Mouse (Mus musculus) stomach, embryonic 16.5 days (tissue): ENCODE results near the gene Selenoi. TPM values are rescaled to one million over a fixed set of nuclear protein-coding genes. Genes with fewer than 3 reads are reported as not detected.

Experiments used
- ATAC-seq: fragments of 200-750 bp; cut with Nextera tagmentation; 2 replicates; pipeline ENCODE4 v1.8.0; 2017; ENCODE audit warnings: moderate number of reproducible peaks, moderate TSS enrichment; ENCODE audit not compliant: insufficient read depth, low FRiP score
- H3K27ac ChIP-seq: fragments of 300-500 bp; sonication (generic); 2 replicates; pipeline ENCODE4 v1.5.1; 2014; ENCODE audit warnings: low read length
- H3K27me3 ChIP-seq: fragments of 300-500 bp; sonication (generic); 2 replicates; pipeline ENCODE4 v1.6.1; 2014; ENCODE audit warnings: low read length, control low read depth, mixed read lengths; ENCODE audit not compliant: control insufficient read depth, insufficient read depth
- H3K36me3 ChIP-seq: fragments of 300-500 bp; sonication (generic); 2 replicates; pipeline ENCODE4 v1.6.1; 2014; ENCODE audit warnings: low read length; ENCODE audit not compliant: control insufficient read depth, insufficient read depth
- H3K4me1 ChIP-seq: fragments of 300-500 bp; sonication (generic); 2 replicates; pipeline ENCODE4 v1.6.1; 2014; ENCODE audit warnings: low read length, control low read depth, mixed read lengths; ENCODE audit not compliant: control insufficient read depth, insufficient read depth
- H3K4me2 ChIP-seq: fragments of 300-500 bp; sonication (generic); 2 replicates; pipeline ENCODE4 v1.6.1; 2014; ENCODE audit warnings: low read depth, low read length, mixed read lengths
- H3K4me3 ChIP-seq: fragments of 300-500 bp; sonication (generic); replicated peaks from 2 replicates; pipeline ENCODE4 v1.5.1; 2014; ENCODE audit warnings: mild to moderate bottlenecking, low read length
- H3K9ac ChIP-seq: fragments of 300-500 bp; sonication (generic); 2 replicates; pipeline ENCODE4 v1.6.1; 2014; ENCODE audit warnings: low read length
- H3K9me3 ChIP-seq: fragments of 300-500 bp; sonication (generic); replicated peaks from 2 replicates; pipeline ENCODE4 v1.6.1; 2016; ENCODE audit warnings: low read length, control low read depth; ENCODE audit not compliant: control insufficient read depth
- WGBS: fragments of 180-500 bp; shearing (Covaris S2); extraction: QIAGEN DNeasy Blood & Tissue Kit; methylation state at CpG from one replicate; pipeline ENCODE4 v1.1.7; 2014; 5-methylcytosine and 5-hydroxymethylcytosine counted together
- polyA plus RNA-seq: library from polyadenylated mRNA; unstranded; fragments of >200 nt; fragmentation: Nextera tagmentation; extraction: Ambion mirVana; gene quantifications from 2 replicates; pipeline ENCODE4 v1.2.1, GENCODE M21; 2015

Gene Selenoi
- polyA plus RNA-seq, 1 experiment from 2014 or later: 21.4 TPM

DNA sequence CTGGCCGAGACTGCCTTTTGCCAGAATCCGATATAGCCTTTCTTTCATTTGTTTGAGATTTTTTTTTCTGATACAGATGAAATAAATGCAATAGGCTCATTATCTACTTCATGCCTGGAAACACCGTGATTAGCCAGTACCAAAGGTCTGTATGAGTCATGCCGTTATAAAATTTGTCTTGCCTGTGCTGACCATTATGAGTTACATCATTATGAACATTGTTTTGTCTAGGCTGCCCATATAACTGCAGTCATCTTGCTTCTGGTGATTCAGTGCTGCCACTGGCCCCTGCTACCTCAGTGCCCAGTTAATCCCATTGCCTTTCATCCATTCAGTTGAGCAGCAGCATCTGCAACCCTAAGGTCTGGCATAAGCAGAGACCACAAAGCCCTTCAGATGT, 47.1 kb downstream of the Selenoi start:
- H3K4me3 ChIP-seq: no peak overlapping the region
- no peak overlapping the region for H3K27ac ChIP-seq
- ATAC-seq: peak; percentile 53; the same call in 1 of the 2 replicates
- H3K36me3 ChIP-seq: no peaks in the 10 kb centered on the region
- WGBS: 71% methylated on average over 4 of the region's 4 CpGs
- no peaks in the 10 kb centered on the region for H3K9me3 ChIP-seq
- H3K4me1 ChIP-seq: peaks cover 5% of the 10 kb centered on the region; the same call in 1 of the 2 replicates
- no peak overlapping the region for H3K9ac ChIP-seq
- no peak overlapping the region for H3K4me2 ChIP-seq
- no peaks in the 10 kb centered on the region for H3K27me3 ChIP-seq

DNA sequence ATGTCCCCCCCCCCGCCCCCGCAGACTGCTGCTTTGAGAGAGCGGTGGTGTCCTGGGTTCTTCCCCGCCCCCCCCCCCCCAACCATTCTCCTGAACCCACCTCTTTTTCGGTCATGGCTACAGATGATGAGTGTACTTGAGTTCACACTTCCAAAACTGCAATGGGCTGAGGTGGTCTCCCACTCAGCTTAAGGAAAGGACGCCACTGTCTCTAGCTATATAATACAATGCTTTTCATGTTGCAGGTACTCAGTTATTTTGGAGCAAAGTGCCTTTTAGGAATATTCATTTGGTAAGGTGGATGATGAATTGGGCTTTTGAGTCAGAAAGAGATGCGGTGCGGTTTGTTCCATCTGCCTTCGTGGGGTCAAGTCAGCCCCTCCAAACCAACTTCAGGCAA, 48.5 kb downstream of the Selenoi start:
- Histone ChIP-seq H3K4me2 (peak overlapping the region; percentile 56), H3K4me3 (peak overlapping the region; percentile 38), H3K4me1 (peaks cover 5% of the 10 kb centered on the region; the same call in 1 of the 2 replicates), H3K27me3 (no peaks in the 10 kb centered on the region), H3K9ac (0 out of 2 replicates have a peak overlapping the region, but pooled peaks have one; percentile 9), H3K27ac (no peak overlapping the region), H3K36me3 (no peaks in the 10 kb centered on the region), H3K9me3 (no peaks in the 10 kb centered on the region; the same call in 1 of the 2 replicates)
- 39% methylated on average over 9 of the region's 9 CpGs for WGBS
- ATAC-seq: no peak

DNA sequence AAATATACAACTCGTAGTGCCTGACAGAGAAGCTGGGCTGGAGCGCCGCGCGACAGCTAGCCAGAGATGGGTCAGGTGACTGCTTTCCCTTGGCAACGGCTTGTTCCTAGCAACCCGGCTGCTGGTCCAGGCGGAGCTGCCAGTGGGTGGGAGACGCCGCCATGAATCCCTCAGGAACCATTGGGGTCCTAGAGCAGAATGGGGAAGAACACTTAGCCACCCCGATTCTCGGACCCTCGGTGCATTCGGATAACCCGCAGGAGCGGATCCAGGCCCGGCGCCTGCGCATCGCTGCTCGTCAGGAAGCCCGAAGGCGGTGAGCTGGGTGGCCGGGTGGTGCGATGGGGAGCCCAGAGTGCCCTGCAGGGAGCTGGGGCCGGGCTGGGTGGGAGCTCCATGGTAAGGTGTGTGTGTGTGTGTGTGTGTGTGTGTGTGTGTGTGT, 48.9 kb downstream of the Selenoi start, which contains the start of gene Drc1:
Drc1 (plus strand) TSS at position 98 of the 442 bp plus-strand sequence.
- no peak within 1 kb of the TSS for H3K27ac ChIP-seq
- 8% methylated on average over 26 of the region's 26 CpGs for WGBS
- H3K9ac ChIP-seq: 0 out of 2 replicates have a peak within 1 kb of the TSS, but pooled peaks have one; percentile 9
- H3K36me3 ChIP-seq: no peaks in the 10 kb centered on the region
- H3K4me1 ChIP-seq: peaks cover 5% of the 10 kb centered on the region; the same call in 1 of the 2 replicates
- H3K4me3 ChIP-seq: peak within 1 kb of the TSS; percentile 38
- peak within 1 kb of the TSS; percentile 56 for H3K4me2 ChIP-seq
- H3K9me3 ChIP-seq: no peaks in the 10 kb centered on the region; the same call in 1 of the 2 replicates
- H3K27me3 ChIP-seq: no peaks in the 10 kb centered on the region
- no peak; the same call in 1 of the 2 replicates for ATAC-seq

DNA sequence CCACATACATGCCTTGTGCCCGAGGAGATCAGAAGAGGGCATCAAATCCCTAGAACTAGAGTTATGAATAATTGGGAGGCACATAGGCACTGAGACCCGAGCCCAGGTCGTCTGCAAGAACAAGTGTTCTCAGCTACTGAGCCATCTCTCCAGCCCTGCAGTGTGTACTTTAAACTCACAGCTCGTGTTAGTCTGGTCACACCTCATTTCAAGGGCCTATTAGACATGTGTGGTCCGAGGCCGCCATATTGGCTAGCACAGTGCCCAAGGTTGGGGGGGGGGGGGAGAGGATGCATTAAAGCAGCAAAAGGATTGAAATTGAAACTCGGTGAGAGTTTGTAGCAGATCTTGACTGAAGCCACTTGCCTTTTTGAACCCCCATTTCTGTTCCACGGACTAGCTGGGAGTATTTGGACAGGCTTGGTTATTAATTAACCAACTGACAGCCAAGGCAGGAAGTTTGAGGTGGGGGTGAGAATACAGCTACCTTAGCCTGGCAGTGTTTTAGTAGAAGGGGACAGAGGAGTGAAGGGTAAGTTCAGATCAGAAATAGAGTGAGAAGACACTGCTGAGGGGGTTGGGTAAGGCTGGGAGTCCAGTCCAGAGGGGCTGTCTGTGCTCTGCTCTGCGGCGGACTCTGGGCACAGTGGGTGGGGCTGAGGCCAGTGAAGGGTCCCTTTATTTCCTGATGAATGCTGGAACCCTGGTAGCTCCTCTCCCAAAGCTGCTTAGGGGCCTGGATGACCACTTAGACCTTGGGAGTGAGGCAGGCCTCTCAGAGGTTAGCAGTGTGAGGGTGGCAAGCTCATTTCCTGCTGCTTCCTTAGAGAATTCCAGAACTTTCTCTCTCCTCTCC, 53.8 kb downstream of the Selenoi start:
- peak; percentile 38; the same call in 1 of the 2 replicates for ATAC-seq
- no peak overlapping the region for H3K9ac ChIP-seq
- no peak overlapping the region for H3K4me2 ChIP-seq
- no peaks in the 10 kb centered on the region; the same call in 1 of the 2 replicates for H3K9me3 ChIP-seq
- no peaks in the 10 kb centered on the region for H3K27me3 ChIP-seq
- peaks cover 3% of the 10 kb centered on the region; the same call in 1 of the 2 replicates for H3K4me1 ChIP-seq
- no peak overlapping the region for H3K4me3 ChIP-seq
- 50% methylated on average over 10 of the region's 10 CpGs for WGBS
- H3K36me3 ChIP-seq: no peaks in the 10 kb centered on the region
- peak overlapping the region; percentile 64 for H3K27ac ChIP-seq

DNA sequence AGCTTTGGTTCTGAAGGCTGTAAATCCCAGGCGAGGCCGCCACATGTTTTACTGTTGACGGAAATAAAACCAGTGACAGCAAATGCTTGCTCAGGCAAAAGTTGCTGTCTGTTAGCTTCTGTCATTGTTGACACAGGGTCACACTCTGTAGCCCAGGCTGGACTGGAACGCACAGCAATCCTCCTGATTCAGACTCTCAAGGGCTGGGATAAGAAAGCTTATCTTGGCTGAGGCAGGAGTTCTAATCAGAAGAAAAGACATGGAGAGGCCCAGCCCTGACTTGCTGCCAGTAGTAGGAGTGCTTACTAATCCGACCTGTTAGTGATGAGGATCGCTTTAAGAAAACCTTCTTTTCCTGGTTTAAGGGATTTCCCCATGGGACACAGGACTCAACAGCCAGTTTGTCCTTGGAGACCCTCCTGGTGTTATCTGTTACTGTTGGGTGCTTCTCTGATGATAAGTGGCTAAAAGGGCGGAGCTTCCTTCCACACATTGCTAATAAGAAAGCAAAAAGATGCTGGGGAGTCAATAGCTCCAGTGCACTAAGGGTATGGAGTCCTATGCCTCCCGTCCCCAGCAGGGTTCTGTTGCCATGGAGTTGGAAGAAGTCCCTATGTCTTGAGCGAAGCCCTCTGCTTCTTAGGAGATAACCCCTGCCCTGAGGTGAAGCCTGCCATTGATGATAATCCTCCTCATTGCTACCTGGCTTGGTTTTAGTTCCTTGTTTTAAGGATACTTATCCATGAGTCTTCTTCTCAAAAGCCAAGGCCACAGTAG, 54.9 kb downstream of the Selenoi start:
- no peaks in the 10 kb centered on the region for H3K4me1 ChIP-seq
- H3K4me2 ChIP-seq: no peak overlapping the region
- no peak overlapping the region for H3K4me3 ChIP-seq
- no peaks in the 10 kb centered on the region for H3K36me3 ChIP-seq
- H3K9ac ChIP-seq: no peak overlapping the region
- peak; percentile 47; the same call in 1 of the 2 replicates for ATAC-seq
- H3K9me3 ChIP-seq: no peaks in the 10 kb centered on the region; the same call in 1 of the 2 replicates
- H3K27ac ChIP-seq: peak overlapping the region; percentile 64
- 66% methylated on average over 9 of the region's 9 CpGs for WGBS
- no peaks in the 10 kb centered on the region for H3K27me3 ChIP-seq

Other genes with a start within 250 kb of the Selenoi start
- 0.16 and 0.22 TPM in 2 replicates for gene Il6, start 219.5 kb upstream of the Selenoi start, polyA plus RNA-seq
- gene Tyms, start 159.0 kb upstream of the Selenoi start, polyA plus RNA-seq: 217 and 232 TPM in 2 replicates
- gene Garem2, start 127.4 kb upstream of the Selenoi start, polyA plus RNA-seq: 0.07 and 0.12 TPM in 2 replicates
- gene 3110082J24Rik, start 126.5 kb upstream of the Selenoi start, polyA plus RNA-seq: not detected in 2 replicates
- 173 and 174 TPM in 2 replicates for gene Hadha, start 77.4 kb upstream of the Selenoi start, polyA plus RNA-seq
- 212 and 217 TPM in 2 replicates for gene Hadhb, start 77.3 kb upstream of the Selenoi start, polyA plus RNA-seq
- 0.37 and 0.41 TPM in 2 replicates for gene Adgrf3, start 26.9 kb upstream of the Selenoi start, polyA plus RNA-seq
- 0.59 and 1.4 TPM in 2 replicates for gene Drc1, start 48.8 kb downstream of the Selenoi start, polyA plus RNA-seq
- 0.30 and 0.46 TPM in 2 replicates for gene Otof, start 229.4 kb downstream of the Selenoi start, polyA plus RNA-seq
- gene 1700001C02Rik, start 233.5 kb downstream of the Selenoi start, polyA plus RNA-seq: not detected in 2 replicates